Mouse (Mus musculus): ENCODE results near the gene Rfx4.

The Rfx4 gene

DNA sequence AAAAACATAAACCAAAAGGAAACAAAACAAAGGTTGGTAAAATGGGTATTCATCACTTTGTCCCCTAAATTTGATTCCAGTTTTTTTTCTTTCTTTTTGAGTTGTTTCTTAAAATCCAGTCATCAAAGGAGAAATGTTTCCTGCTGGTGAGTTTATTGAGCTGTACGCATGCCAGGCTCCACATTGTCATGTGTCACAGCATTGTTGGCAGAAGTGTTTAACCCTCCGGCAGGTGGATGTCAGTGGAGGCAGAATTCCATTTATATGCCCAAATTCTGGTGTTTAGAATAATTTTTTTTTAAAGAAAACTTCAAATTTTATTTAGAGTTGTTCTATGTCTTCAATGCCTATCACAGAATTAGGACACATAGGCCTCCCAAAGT, 56.0 kb downstream of the Rfx4 start:
- no peak for DNase-seq (ENCODE audit: low spot score in 2 of 2)

DNA sequence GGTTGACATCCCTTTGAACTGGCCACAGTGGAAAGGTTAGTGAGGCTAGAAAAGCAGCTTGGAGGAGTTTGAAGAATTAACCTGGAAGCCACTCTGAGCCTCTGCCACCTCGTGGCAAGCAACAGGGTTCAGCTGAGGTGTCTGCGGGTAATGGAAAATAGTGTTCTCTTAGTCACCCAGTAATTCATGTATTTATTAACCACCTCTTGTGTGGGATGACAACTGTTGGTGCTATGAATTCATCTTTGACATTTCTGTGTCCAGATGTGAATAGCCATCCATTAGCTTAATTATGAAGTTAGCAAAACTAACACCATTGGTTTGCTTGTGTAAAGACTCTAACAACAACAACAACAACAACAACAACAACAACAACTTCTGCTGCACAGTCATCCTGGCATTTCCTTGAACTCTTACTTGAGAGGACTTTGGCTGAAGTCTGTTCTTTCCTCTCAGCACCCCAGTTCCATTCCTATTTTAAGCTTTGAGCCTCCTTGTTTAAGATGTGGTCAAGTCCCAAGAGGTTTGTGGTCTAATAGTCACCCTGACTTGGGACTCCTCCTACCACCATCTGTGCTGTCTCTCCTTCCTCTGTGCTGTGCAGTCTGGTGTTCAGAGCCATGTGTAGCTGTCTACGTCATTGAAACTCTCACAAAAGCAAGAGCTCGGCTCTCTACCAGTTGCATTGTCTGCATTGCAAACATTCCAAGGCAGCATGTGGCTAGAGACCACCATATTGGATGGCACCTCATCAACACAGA, 60.0 kb downstream of the Rfx4 start:
- DNase-seq (ENCODE audit: low spot score in 2 of 2), result peak in 1 of 2 experiments; percentile 70

DNA sequence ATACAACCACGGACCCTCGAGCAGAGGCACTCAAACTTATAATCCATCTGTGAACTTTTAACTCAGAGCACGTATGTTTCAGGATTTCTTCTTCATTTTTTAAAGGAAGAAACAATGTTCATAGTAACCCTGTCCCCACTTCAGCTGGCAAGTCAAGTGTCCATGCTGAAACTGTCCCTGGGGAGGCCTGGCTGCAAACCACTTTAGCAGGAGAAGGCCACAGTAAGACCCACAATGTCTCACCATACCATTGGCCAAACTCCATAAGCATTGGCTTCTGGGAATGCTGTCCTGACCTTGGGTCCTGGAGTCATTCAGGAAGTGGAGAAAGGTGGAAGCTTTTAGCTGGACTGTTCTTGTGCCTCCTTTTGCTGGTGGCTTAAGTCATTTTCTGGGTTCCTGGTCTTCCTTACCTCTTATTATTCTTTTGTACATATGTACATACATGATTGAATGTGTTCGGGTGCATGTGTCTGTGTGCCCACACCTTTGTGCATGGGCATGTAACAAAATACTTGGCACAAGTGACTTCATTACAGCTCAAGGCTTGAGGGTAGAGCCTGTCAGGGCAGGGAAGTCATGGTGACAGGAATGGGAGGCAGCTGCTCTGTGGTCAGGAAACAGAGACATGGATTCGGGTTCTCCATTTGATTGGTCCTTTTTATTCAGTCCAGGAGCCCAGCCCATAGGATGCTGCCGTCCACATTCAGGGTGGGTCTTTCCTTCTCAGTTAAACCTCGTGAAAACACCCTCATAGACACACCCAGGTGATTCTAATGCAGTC, 61.4 kb downstream of the Rfx4 start:
- no peak for DNase-seq (ENCODE audit: low spot score in 2 of 2)

GRCm38 (mm10) chr10:84819669-84820068, 63.8 kb downstream of the Rfx4 start:
- DNase-seq (ENCODE audit: low spot score in 2 of 2), result no peak

DNA sequence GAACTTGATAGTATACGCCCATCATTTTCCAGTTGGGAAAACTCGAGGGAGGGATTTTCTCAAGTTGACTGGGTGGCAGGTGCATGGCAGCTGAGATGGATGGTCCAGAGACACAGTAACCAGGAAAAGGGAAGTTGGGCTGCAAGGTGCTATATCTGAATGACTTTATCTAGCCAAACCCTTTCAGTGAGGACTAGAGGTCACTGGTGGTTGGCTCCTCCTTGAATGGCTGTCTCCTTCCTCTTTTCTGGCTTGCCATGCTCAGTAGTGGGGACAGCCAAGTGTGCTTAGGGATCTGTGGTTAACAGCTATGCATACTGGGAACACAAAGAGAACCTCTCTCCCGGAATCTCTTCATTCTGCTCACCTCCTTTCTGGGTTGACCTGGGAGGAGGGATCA, 64.4 kb downstream of the Rfx4 start:
- DNase-seq (ENCODE audit: low spot score in 2 of 2), result no peak

DNA sequence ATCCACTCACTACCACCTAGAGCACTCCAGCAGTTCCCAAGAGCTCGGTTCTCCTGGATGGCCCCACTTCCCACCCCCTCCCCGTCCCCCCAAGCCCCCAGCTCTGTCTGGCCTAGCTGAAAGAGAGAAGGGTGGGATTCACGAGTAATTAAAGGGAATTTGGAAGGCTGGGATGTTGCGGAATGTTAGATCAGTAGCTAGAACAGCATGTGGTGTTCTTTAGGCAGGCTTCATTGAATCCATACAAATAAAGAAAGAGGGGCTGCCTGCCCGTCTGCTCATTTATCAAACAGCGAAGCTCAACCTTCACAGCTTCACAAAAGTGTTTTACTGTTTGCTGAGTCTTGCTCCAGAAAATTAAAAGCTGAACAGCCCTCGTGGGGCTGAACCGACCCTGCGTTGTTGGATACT, 66.9 kb downstream of the Rfx4 start:
- no peak for DNase-seq (ENCODE audit: low spot score in 2 of 2)

- no peak for DNase-seq (ENCODE audit: low spot score in 2 of 2)
These were observed 67.8 kb downstream of the Rfx4 start for GRCm38 (mm10) chr10:84823621-84824020.

- DNase-seq (ENCODE audit: low spot score in 2 of 2), result no peak
These were observed 73.1 kb downstream of the Rfx4 start for GRCm38 (mm10) chr10:84829009-84829408.

- no peak for DNase-seq (ENCODE audit: low spot score in 2 of 2)
These were observed 79.7 kb downstream of the Rfx4 start for GRCm38 (mm10) chr10:84835596-84835995.

DNA sequence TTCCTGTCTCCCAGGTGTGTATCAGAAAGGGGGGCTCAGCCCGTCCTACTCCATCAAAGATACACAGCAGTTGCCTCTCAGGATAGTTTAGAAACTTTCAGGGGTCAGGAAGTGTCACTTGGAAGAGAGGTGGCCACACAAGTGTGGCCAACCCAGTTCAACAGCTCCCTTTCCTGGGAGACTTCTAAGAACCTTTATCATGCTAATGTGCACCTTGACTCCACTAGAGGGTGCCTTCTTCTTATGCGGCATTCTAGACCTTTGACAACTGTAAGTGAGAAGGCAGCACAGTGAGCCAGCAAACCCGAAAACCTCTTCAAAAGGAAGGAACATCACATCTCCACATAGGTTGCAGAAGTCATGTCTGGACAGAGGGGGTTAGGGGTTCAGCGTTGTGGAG, 80.2 kb downstream of the Rfx4 start:
- no peak for DNase-seq (ENCODE audit: low spot score in 2 of 2)

- no peak for DNase-seq (ENCODE audit: low spot score in 2 of 2)
These were observed 81.5 kb downstream of the Rfx4 start for GRCm38 (mm10) chr10:84837355-84837754.

- DNase-seq (ENCODE audit: low spot score in 2 of 2), result no peak
These were observed 83.1 kb downstream of the Rfx4 start for GRCm38 (mm10) chr10:84838850-84839473.

DNA sequence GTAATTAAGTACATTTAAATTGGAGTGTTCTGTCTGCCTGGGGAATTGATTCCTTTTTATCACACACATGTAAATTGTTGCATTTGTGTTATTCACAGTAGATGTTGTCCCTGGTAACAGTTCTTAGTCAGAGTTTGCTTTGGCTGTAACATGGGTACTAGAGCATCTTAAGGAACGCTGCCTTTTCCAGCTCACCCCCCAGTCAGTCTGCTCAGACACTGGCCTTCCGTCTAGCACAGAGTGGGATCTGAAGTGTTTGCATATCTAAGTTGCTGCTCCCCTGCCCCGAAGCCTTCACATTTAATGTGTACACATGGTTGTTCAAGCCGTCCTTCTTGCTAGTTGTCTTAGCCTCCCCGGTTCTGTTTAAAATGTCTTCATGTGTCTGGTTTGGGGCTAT, 90.8 kb downstream of the Rfx4 start:
- no peak for DNase-seq (ENCODE audit: low spot score in 2 of 2)

GRCm38 (mm10) chr10:84851981-84852979, 96.4 kb downstream of the Rfx4 start:
- no peak for DNase-seq (ENCODE audit: low spot score in 2 of 2)

DNA sequence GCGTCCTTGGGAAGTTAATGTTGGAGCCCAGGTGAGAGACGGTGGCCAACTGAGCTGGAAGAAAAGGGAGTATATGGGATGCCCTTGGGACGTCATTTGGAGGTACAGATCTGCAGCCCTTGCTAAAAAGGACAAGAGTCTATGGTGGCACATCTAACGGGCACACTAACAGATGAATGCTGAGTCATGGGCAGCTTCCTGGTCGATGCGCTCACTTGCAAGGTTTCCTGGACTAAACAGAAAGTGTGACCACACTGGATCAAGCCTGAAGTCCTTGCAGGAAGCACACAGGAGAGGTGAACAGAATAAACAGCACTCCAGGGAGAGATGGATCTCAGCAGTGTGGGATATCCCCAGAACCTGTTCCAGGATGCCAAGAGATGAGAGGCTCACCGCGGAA, 98.2 kb downstream of the Rfx4 start:
- DNase-seq (ENCODE audit: low spot score in 2 of 2), result no peak

- no peak for DNase-seq (ENCODE audit: low spot score in 2 of 2)
These were observed 99.6 kb downstream of the Rfx4 start for GRCm38 (mm10) chr10:84855466-84855865.

GRCm38 (mm10) chr10:84858371-84858770, 102.5 kb downstream of the Rfx4 start:
- DNase-seq (ENCODE audit: low spot score in 2 of 2), result no peak

DNA sequence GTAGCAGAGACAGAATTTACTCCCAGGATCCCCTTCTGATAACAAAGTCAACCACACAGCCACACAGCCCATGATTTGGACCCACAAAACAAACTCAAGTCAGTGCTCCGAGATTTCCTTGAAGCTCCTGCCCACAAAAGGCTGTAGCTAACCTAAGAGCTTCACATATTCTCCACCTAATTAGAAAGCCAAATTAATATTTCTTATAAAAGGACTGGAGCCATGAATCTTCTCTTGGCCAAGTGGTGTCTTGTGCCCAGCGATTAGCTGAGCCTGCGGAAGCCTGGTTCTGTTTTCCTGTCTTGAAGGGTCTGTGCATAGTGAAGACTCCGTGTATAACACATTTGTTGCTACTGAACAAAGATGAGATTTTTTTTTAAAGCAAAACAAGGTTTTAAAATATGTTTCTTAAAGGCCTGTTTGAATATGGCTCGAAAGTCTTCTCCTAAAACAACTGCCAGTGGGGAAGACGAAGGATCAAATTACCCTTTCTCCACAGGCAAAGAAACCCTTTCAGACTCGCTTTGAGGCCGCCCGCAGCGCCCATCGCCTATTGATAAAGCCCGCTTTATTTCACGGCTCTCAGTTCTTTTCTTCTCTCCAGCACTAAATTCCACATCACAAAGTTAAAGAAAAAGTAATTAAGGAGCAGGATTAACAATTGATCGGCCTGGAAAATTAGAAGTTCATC, 103.1 kb downstream of the Rfx4 start:
- no peak for DNase-seq (ENCODE audit: low spot score in 2 of 2)

- DNase-seq (ENCODE audit: low spot score in 2 of 2), result no peak
These were observed 103.9 kb downstream of the Rfx4 start for GRCm38 (mm10) chr10:84859556-84860380.

GRCm38 (mm10) chr10:84863488-84863887, 107.6 kb downstream of the Rfx4 start:
- DNase-seq (ENCODE audit: low spot score in 2 of 2), result peak in 1 of 2 experiments; percentile 41

All from natural killer cell, adult 2 months (primary cell).